ENCODE assay signal across 1 mouse cellular context in genomic region chr9:54931765-54932164, GRCm38 (mm10).
A peak's percentile ranks its signal among the peaks of the same experiment; 100 is the strongest.
TF ChIP-seq lines count a peak whose summit lies in the region.

No protein-coding gene starts in this region.

TF ChIP-seq in MEL, 35 proteins besides CTCF, POLR2A, EP300 and RAD21:
- TF ChIP-seq E2F4 (IDR thresholded peaks at IDR 0.05; ENCODE audit: borderline replicate concordance, low read depth, low read length) = no peak
- TF ChIP-seq ZKSCAN1 (IDR thresholded peaks at IDR 0.05; ENCODE audit: low read depth, low read length) = no peak
- no peak for TF ChIP-seq ETS1 (IDR thresholded peaks at IDR 0.05; ENCODE audit: low read depth, low read length)
- TF ChIP-seq MYB (IDR thresholded peaks at IDR 0.05; ENCODE audit: low read depth, low read length) = no peak
- TF ChIP-seq SIN3A (IDR thresholded peaks at IDR 0.05; ENCODE audit: low read length) = no peak
- peak; percentile 59 for TF ChIP-seq ZC3H11A (IDR thresholded peaks at IDR 0.05; ENCODE audit: low read depth, low read length)
- TF ChIP-seq MAFK (IDR thresholded peaks at IDR 0.05; ENCODE audit: borderline replicate concordance, low read depth, low read length) = no peak
- peak; percentile 71 for TF ChIP-seq SMC3 (IDR thresholded peaks at IDR 0.05; ENCODE audit: low read depth, low read length)
- TF ChIP-seq USF2 (IDR thresholded peaks at IDR 0.05; ENCODE audit: borderline replicate concordance in 1 of 2, insufficient read depth in 1 of 2, low read depth in 1 of 2, low read length in 2 of 2) = no peak
